Mouse (Mus musculus) spleen, adult 2 months (tissue): Measurements from ENCODE around the gene Ppp1r1b.

Experiments
- CTCF ChIP-seq: fragments of 200-500 bp; IDR thresholded peaks from 2 replicates; pipeline ENCODE4 v1.5.1; 2011; ENCODE audit warnings: mild to moderate bottlenecking, inconsistent platforms; ENCODE audit not compliant: insufficient read depth, insufficient read length, insufficient replicate concordance; ENCODE audit errors: extremely low read depth
- POLR2A ChIP-seq: fragments of 200-500 bp; IDR thresholded peaks from 2 replicates; pipeline ENCODE4 v1.6.1; 2011; ENCODE audit warnings: low read depth, low read length, inconsistent platforms

GRCm38 (mm10) chr11:98342000-98342945 lies 5.9 kb upstream of the Ppp1r1b start:
- TF ChIP-seq CTCF = peak; percentile 99
- no peak for TF ChIP-seq POLR2A
